Mouse (Mus musculus): ENCODE measurements around the gene Chrna5. TPM values are rescaled to one million over a fixed set of nuclear protein-coding genes. Genes with fewer than 3 reads are reported as not detected.

Gene Chrna5
- total and polyA plus RNA-seq, 3 experiments = not detected

- no peak overlapping the region for H3K9ac ChIP-seq (ENCODE audit: control insufficient read depth, low read depth, low read length, poor library complexity, severe bottlenecking)
- H3K79me2 ChIP-seq (ENCODE audit: control insufficient read depth, insufficient read depth, low read length, poor library complexity) = no peaks in the 10 kb centered on the region
- no peaks in the 10 kb centered on the region for H3K36me3 ChIP-seq (ENCODE audit: control insufficient read depth in 1 of 2, insufficient read depth in 2 of 2, low read length in 2 of 2)
- no peaks in the 10 kb centered on the region for H3K4me1 ChIP-seq (ENCODE audit: control insufficient read depth in 1 of 2, insufficient read depth in 2 of 2, low read length in 2 of 2)
- H3K27ac ChIP-seq (ENCODE audit: control insufficient read depth, low read depth, low read length) = no peak overlapping the region
- no peak for TF ChIP-seq ZKSCAN1 (IDR thresholded peaks at IDR 0.05; ENCODE audit: low read depth, low read length)
- no peak for TF ChIP-seq ELF1 (IDR thresholded peaks at IDR 0.05; ENCODE audit: low read depth, low read length)
- TF ChIP-seq SMC3 (IDR thresholded peaks at IDR 0.05; ENCODE audit: low read depth, low read length) = no peak
- TF ChIP-seq CHD2 (IDR thresholded peaks at IDR 0.05; ENCODE audit: low read length) = no peak
- no peak for TF ChIP-seq TCF12 (IDR thresholded peaks at IDR 0.05; ENCODE audit: low read depth, low read length)
- TF ChIP-seq MEF2A (IDR thresholded peaks at IDR 0.05; ENCODE audit: extremely low read depth, insufficient replicate concordance, low read depth, low read length, poor library complexity, severe bottlenecking) = no peak
- no peak for TF ChIP-seq ZNF384 (IDR thresholded peaks at IDR 0.05; ENCODE audit: low read depth, low read length)
- TF ChIP-seq RCOR1 (IDR thresholded peaks at IDR 0.05; ENCODE audit: low read depth, low read length) = no peak
- TF ChIP-seq GATA1 (IDR thresholded peaks at IDR 0.05; ENCODE audit: low read depth, low read length) = no peak
- no peak for TF ChIP-seq ZMIZ1 (IDR thresholded peaks at IDR 0.05; ENCODE audit: low read depth, low read length)
- no peak for TF ChIP-seq HCFC1 (IDR thresholded peaks at IDR 0.05; ENCODE audit: low read depth, low read length)
- TF ChIP-seq POLR2AphosphoS2 (IDR thresholded peaks at IDR 0.05; ENCODE audit: low read length) = no peak
- no peak for TF ChIP-seq MAX (IDR thresholded peaks at IDR 0.05; ENCODE audit: low read length)
- TF ChIP-seq ZC3H11A (IDR thresholded peaks at IDR 0.05; ENCODE audit: low read depth, low read length) = no peak
- TF ChIP-seq POLR2AphosphoS5 (IDR thresholded peaks at IDR 0.05; ENCODE audit: borderline replicate concordance, low read depth, low read length) = no peak
- no peak overlapping the region for H3K4me3 ChIP-seq (ENCODE audit: control insufficient read depth in 1 of 2, insufficient read depth in 1 of 2, low read depth in 2 of 2, low read length in 2 of 2)
- DNase-seq (ENCODE audit: low read depth, low spot score) = no peak
- peaks cover 0 to 2% of the 10 kb centered on the region in 2 experiments; a peak in 3 of 4 replicates for H3K27me3 ChIP-seq (ENCODE audit: control insufficient read depth in 1 of 2, insufficient read depth in 2 of 2, low read length in 2 of 2)
- H3K9me3 ChIP-seq (replicated peaks; ENCODE audit: insufficient read depth, low read length) = no peaks in the 10 kb centered on the region
Observed at GRCm38 (mm10) chr9:55023326-55023725, 42.6 kb downstream of the Chrna5 start.

- Histone ChIP-seq H3K79me2 (ENCODE audit: control insufficient read depth, insufficient read depth, low read length, poor library complexity) (no peaks in the 10 kb centered on the region), H3K9me3 (replicated peaks; ENCODE audit: insufficient read depth, low read length) (no peaks in the 10 kb centered on the region), H3K9ac (ENCODE audit: control insufficient read depth, low read depth, low read length, poor library complexity, severe bottlenecking) (no peak overlapping the region), H3K36me3 (ENCODE audit: control insufficient read depth in 1 of 2, insufficient read depth in 2 of 2, low read length in 2 of 2) (no peaks in the 10 kb centered on the region), H3K27ac (ENCODE audit: control insufficient read depth, low read depth, low read length) (no peak overlapping the region), H3K27me3 (ENCODE audit: control insufficient read depth in 1 of 2, insufficient read depth in 2 of 2, low read length in 2 of 2) (peaks cover 0 to 2% of the 10 kb centered on the region in 2 experiments; a peak in 3 of 4 replicates), H3K4me1 (ENCODE audit: control insufficient read depth in 1 of 2, insufficient read depth in 2 of 2, low read length in 2 of 2) (no peaks in the 10 kb centered on the region), H3K4me3 (ENCODE audit: control insufficient read depth in 1 of 2, insufficient read depth in 1 of 2, low read depth in 2 of 2, low read length in 2 of 2) (no peak overlapping the region)
- no peak for TF ChIP-seq MAZ (IDR thresholded peaks at IDR 0.05; ENCODE audit: low read depth, low read length)
- TF ChIP-seq USF1 (IDR thresholded peaks at IDR 0.05; ENCODE audit: low read depth, low read length) = no peak
- TF ChIP-seq SMC3 (IDR thresholded peaks at IDR 0.05; ENCODE audit: low read depth, low read length) = peak; percentile 90
- no peak for TF ChIP-seq MAX (IDR thresholded peaks at IDR 0.05; ENCODE audit: low read length)
- TF ChIP-seq CTCF (IDR thresholded peaks at IDR 0.05 in 2 of 3, conservative IDR thresholded peaks at IDR 0.05 in 1 of 3; ENCODE audit: control insufficient read depth in 1 of 3, insufficient read depth in 1 of 3, low read depth in 2 of 3, low read length in 3 of 3, poor library complexity in 1 of 3, severe bottlenecking in 1 of 3) = peak; percentile 79 to 85 (median 83)
- peak; percentile 58 for TF ChIP-seq ZC3H11A (IDR thresholded peaks at IDR 0.05; ENCODE audit: low read depth, low read length)
- peak; percentile 70 for TF ChIP-seq RAD21 (IDR thresholded peaks at IDR 0.05; ENCODE audit: low read depth, low read length)
- DNase-seq (ENCODE audit: low read depth, low spot score) = peak; percentile 67
Observed at GRCm38 (mm10) chr9:55023902-55024583, 43.4 kb downstream of the Chrna5 start.
